Mouse (Mus musculus) layer of hippocampus, adult 8-10 months (tissue): Measurements from ENCODE around the gene Ibsp. TPM values are rescaled to one million over a fixed set of nuclear protein-coding genes. Genes with fewer than 3 reads are reported as not detected.

Experiments used
- DNase-seq, 2 experiments: peaks; one replicate each; pipeline ENCODE4 v3.0.0; 2022; ENCODE audit warnings: low spot score in 2 of 2
- microRNA-seq, 2 experiments: library from miRNA; unstranded; fragments of <30 nt; microRNA quantifications; one replicate each; pipeline ENCODE4 v1.2.0; 2022
- total RNA-seq, 4 experiments: library from RNA; stranded (reverse); gene quantifications; 2 replicates each; pipeline ENCODE4 v1.2.4; 2022

Gene Ibsp
- total RNA-seq, 4 experiments from 2014 or later, result 0.14 to 0.25 TPM; not detected in 2

GRCm38 (mm10) chr5:104340513-104340829 is 41.5 kb downstream of the Ibsp start:
- DNase-seq, result no peak

GRCm38 (mm10) chr5:104342881-104343280 is 43.9 kb downstream of the Ibsp start:
- no peak for DNase-seq

GRCm38 (mm10) chr5:104344526-104345240 is 45.7 kb downstream of the Ibsp start:
- no peak for DNase-seq

GRCm38 (mm10) chr5:104345241-104345630 is 46.3 kb downstream of the Ibsp start:
- DNase-seq, result no peak

- DNase-seq, result no peak
These were observed 52.1 kb downstream of the Ibsp start for GRCm38 (mm10) chr5:104351041-104351440.

GRCm38 (mm10) chr5:104351874-104352273 is 52.9 kb downstream of the Ibsp start:
- DNase-seq, result no peak

- no peak for DNase-seq
These were observed 58.6 kb downstream of the Ibsp start for GRCm38 (mm10) chr5:104357575-104357974.

- no peak for DNase-seq
These were observed 59.6 kb downstream of the Ibsp start for GRCm38 (mm10) chr5:104358592-104358991.

GRCm38 (mm10) chr5:104359257-104359656 is 60.3 kb downstream of the Ibsp start:
- DNase-seq, result no peak

Small RNA genes lying within 50 kb of the gene (microRNA-seq; reads per million reads assigned to microRNA genes)
- 0 reads per million in 2 experiments for gene Gm23616

Other genes with a start within 250 kb of the Ibsp start
- gene Gm17660, start 221.6 kb upstream of the Ibsp start, total RNA-seq, result under 1 TPM in 1 of 4 experiments, not detected in 3; 0.80 TPM
- 1,000 to 10,000 TPM; 1,478 to 1,666 (median 1,550) TPM for gene Sparcl1, start 185.4 kb upstream of the Ibsp start, total RNA-seq
- under 1 TPM in 1 of 4 experiments, not detected in 3; 0.14 TPM for gene Dspp, start 128.5 kb upstream of the Ibsp start, total RNA-seq
- gene Dmp1, start 96.6 kb upstream of the Ibsp start, total RNA-seq, result 1 to 10 TPM; 5.1 to 6.0 (median 5.2) TPM
- gene Mepe, start 26.2 kb downstream of the Ibsp start, total RNA-seq, result not detected
- 10 to 100 TPM in 2 of 4 experiments, 1 to 10 TPM in 2; 8.6 to 18.2 (median 10.9) TPM for gene Spp1, start 135.9 kb downstream of the Ibsp start, total RNA-seq
- 10 to 100 TPM; 33.5 to 37.6 (median 36.3) TPM for gene Pkd2, start 160.3 kb downstream of the Ibsp start, total RNA-seq
- gene BC005561, start 209.2 kb downstream of the Ibsp start, total RNA-seq, result 10 to 100 TPM; 12.6 to 14.9 (median 14.5) TPM